Mouse (Mus musculus): ENCODE measurements around the gene Fhl4.
A peak's percentile ranks its signal among the peaks of the same experiment; 100 is the strongest.

Fhl4 gene

DNA sequence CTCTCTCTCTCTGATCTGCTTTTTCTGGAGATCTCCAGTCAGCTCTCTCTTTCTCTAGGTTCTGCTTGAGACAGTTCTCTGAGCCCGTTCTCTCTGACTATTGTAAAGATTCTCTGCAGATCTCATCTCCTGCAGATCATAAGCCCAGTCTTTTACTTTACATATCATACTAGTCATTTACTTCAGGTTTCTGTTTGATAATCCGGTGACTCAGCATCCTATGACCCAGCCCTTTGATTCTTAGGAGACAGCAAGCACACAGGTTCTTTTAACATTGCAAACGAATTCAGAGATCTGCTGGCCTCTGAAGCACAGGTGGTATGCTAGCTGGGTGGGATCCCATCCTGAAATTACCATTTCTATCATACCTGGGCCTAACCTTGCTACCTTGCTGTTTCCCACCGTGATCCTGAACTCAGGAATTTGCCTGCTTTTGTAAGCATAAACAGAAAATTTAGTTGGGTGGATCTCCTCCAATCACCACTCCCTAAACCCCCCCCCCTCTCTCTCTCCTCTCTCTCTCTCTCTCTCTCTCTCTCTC lies 51.6 kb downstream of the Fhl4 start:
- Histone ChIP-seq H3K27me3 (ENCODE audit: control insufficient read depth, insufficient read depth, low read length, poor library complexity, severe bottlenecking) (no peaks in the 10 kb centered on the region), H3K36me3 (ENCODE audit: control insufficient read depth, insufficient read depth, low read length, poor library complexity, severe bottlenecking) (no peaks in the 10 kb centered on the region)
- DNase-seq (ENCODE audit: low read depth, low spot score), result no peak

GRCm38 (mm10) chr10:85048008-85048407 lies 54.3 kb downstream of the Fhl4 start:
- no peaks in the 10 kb centered on the region for H3K27me3 ChIP-seq (ENCODE audit: control insufficient read depth, insufficient read depth, low read length, poor library complexity, severe bottlenecking)

GRCm38 (mm10) chr10:85046585-85046984 lies 55.7 kb downstream of the Fhl4 start:
- no peaks in the 10 kb centered on the region for H3K36me3 ChIP-seq (ENCODE audit: control insufficient read depth, insufficient read depth, low read length, poor library complexity, severe bottlenecking)
- no peaks in the 10 kb centered on the region for H3K27me3 ChIP-seq (ENCODE audit: control insufficient read depth, insufficient read depth, low read length, poor library complexity, severe bottlenecking)
- DNase-seq (ENCODE audit: low read depth, low spot score), result peak; percentile 63

More at GRCm38 (mm10) chr10:85048008-85048407, 54.3 kb downstream of the Fhl4 start:
- H3K36me3 ChIP-seq (ENCODE audit: control insufficient read depth, insufficient read depth, low read length, poor library complexity, severe bottlenecking), result no peaks in the 10 kb centered on the region
- DNase-seq (ENCODE audit: low read depth, low spot score), result no peak
